12 mouse cellular contexts compared by ENCODE assay signal in genomic region chr11:86973255-86973654, GRCm38 (mm10). TPM values are rescaled to one million over a fixed set of nuclear protein-coding genes. Genes with fewer than 3 reads are reported as not detected.
DNase-seq lines count a peak whose midpoint lies in the region; ATAC-seq and TF ChIP-seq lines count a peak whose summit lies in the region.
"Had no signal": no experiment of that assay in that cellular context is flagged by ENCODE, and none has a peak within 500 bp of the region (broad histone marks: within the 10 kb centered on the region; RNA-seq: fewer than 3 reads in every experiment).

No protein-coding gene starts in this region.

- H3K27ac ChIP-seq in cerebellum, adult 2 months (ENCODE audit: insufficient read depth, low read length), result 0 out of 2 replicates have a peak overlapping the region, but pooled peaks have one; percentile 40
- peak overlapping the region; percentile 71; the same call in 1 of the 2 replicates for H3K27ac ChIP-seq in embryonic facial prominence, embryonic 13.5 days
- H3K27ac ChIP-seq in midbrain, embryonic 13.5 days, result peak overlapping the region; percentile 70
- no peak overlapping the region for H3K27ac ChIP-seq in hindbrain, embryonic 11.5 days (ENCODE audit: low read depth, low read length)
- H3K27ac ChIP-seq: liver, embryonic 14.5 days; macrophage had no signal

- DNase-seq in cerebellum, adult 2 months, result no peak
- no peak for DNase-seq in cerebellum, adult 18-20 months
- DNase-seq in kidney, adult 9 months, result peak; percentile 78
- DNase-seq in kidney, postnatal 4 days, result no peak
- no peak for DNase-seq in left cerebral cortex, postnatal 4 days
- no peak for DNase-seq in hindbrain, embryonic 11.5 days (ENCODE audit: low spot score)
- DNase-seq: adrenal gland, adult 2 months; heart, postnatal 10 days had no signal

- H3K4me2 ChIP-seq in embryonic facial prominence, embryonic 13.5 days, result no peak overlapping the region
- H3K4me2 ChIP-seq in midbrain, embryonic 13.5 days (replicated peaks), result no peak overlapping the region
- H3K4me2 ChIP-seq in hindbrain, embryonic 11.5 days (replicated peaks; ENCODE audit: low read depth, low read length), result no peak overlapping the region

- 0 out of 2 replicates have a peak overlapping the region, but pooled peaks have one; percentile 40 for H3K9ac ChIP-seq in embryonic facial prominence, embryonic 13.5 days
- H3K9ac ChIP-seq in midbrain, embryonic 13.5 days (replicated peaks), result 0 out of 2 replicates have a peak overlapping the region, but pooled peaks have one; percentile 12
- H3K9ac ChIP-seq in hindbrain, embryonic 11.5 days (ENCODE audit: low read depth, low read length), result no peak overlapping the region; the same call in 1 of the 2 replicates
- H3K9ac ChIP-seq: liver, embryonic 14.5 days had no signal

- peaks cover 29% of the 10 kb centered on the region for H3K36me3 ChIP-seq in embryonic facial prominence, embryonic 13.5 days
- H3K36me3 ChIP-seq in midbrain, embryonic 13.5 days, result peaks cover 4% of the 10 kb centered on the region; the same call in 1 of the 2 replicates
- no peaks in the 10 kb centered on the region for H3K36me3 ChIP-seq in hindbrain, embryonic 11.5 days (ENCODE audit: control insufficient read depth, insufficient read depth, low read length)

- intact Hi-C loops in left cerebral cortex, postnatal 4 days (cut with DNase I), result no loop called here

- ATAC-seq in embryonic facial prominence, embryonic 13.5 days (ENCODE audit: insufficient number of reproducible peaks, insufficient read depth, low FRiP score, low TSS enrichment, low read depth), result no peak
- no peak for ATAC-seq in midbrain, embryonic 13.5 days
- ATAC-seq in hindbrain, embryonic 11.5 days (ENCODE audit: low FRiP score), result no peak

- H3K4me3 ChIP-seq in cerebellum, adult 2 months (replicated peaks; ENCODE audit: insufficient read depth, low read depth, low read length), result no peak overlapping the region
- H3K4me3 ChIP-seq in embryonic facial prominence, embryonic 13.5 days, result no peak overlapping the region
- no peak overlapping the region for H3K4me3 ChIP-seq in midbrain, embryonic 13.5 days (replicated peaks)
- no peak overlapping the region for H3K4me3 ChIP-seq in hindbrain, embryonic 11.5 days (ENCODE audit: low read depth, low read length)

- no peak for TF ChIP-seq POLR2A in cerebellum, adult 2 months (IDR thresholded peaks at IDR 0.05; ENCODE audit: borderline replicate concordance, insufficient read depth, low read length)

- no peak for TF ChIP-seq CTCF in cerebellum, adult 2 months (IDR thresholded peaks at IDR 0.05; ENCODE audit: borderline replicate concordance, insufficient read depth, low read depth, low read length)

- 61% methylated on average over 5 of the region's 5 CpGs for whole genome bisulfite sequencing in cerebellum, adult 2 months
- 60% methylated on average over 5 of the region's 5 CpGs for WGBS in embryonic facial prominence, embryonic 13.5 days
- 73% methylated on average over 5 of the region's 5 CpGs for WGBS in midbrain, embryonic 13.5 days
- WGBS in hindbrain, embryonic 11.5 days, result 65% methylated on average over 5 of the region's 5 CpGs

- H3K27me3 ChIP-seq in cerebellum, adult 2 months (ENCODE audit: control insufficient read depth, insufficient read depth, low read length), result no peaks in the 10 kb centered on the region
- H3K27me3 ChIP-seq in embryonic facial prominence, embryonic 13.5 days, result no peaks in the 10 kb centered on the region
- peaks cover 3% of the 10 kb centered on the region; the same call in 1 of the 2 replicates for H3K27me3 ChIP-seq in midbrain, embryonic 13.5 days
- H3K27me3 ChIP-seq in hindbrain, embryonic 11.5 days (ENCODE audit: control insufficient read depth, insufficient read depth, low read length), result no peaks in the 10 kb centered on the region

- no peaks in the 10 kb centered on the region for H3K9me3 ChIP-seq in embryonic facial prominence, embryonic 13.5 days
- no peaks in the 10 kb centered on the region for H3K9me3 ChIP-seq in midbrain, embryonic 13.5 days
- no peaks in the 10 kb centered on the region for H3K9me3 ChIP-seq in hindbrain, embryonic 11.5 days (ENCODE audit: control insufficient read depth, low read length)

- peaks cover 36% of the 10 kb centered on the region for H3K4me1 ChIP-seq in cerebellum, adult 2 months (ENCODE audit: control insufficient read depth, insufficient read depth, low read length)
- peaks cover 68% of the 10 kb centered on the region for H3K4me1 ChIP-seq in embryonic facial prominence, embryonic 13.5 days
- H3K4me1 ChIP-seq in midbrain, embryonic 13.5 days (replicated peaks), result peaks cover 59% of the 10 kb centered on the region
- H3K4me1 ChIP-seq in hindbrain, embryonic 11.5 days (replicated peaks; ENCODE audit: control insufficient read depth, insufficient read depth, low read length), result peaks cover 2% of the 10 kb centered on the region; the same call in 1 of the 2 replicates

RNA-seq across cellular contexts. Expression of gene Ypel2, which starts 20.3 kb away (rescaled TPM):
- 25.3 and 26.7 TPM in 2 replicates for polyA plus RNA-seq in cerebellum, adult 2 months (2012; rRNA removed)
- 12.2 and 14.6 TPM in 2 replicates for polyA plus RNA-seq in embryonic facial prominence, embryonic 13.5 days (2015; fragmentation: Nextera tagmentation; extraction: Ambion mirVana)
- 8.5 and 10.2 TPM in 2 replicates for polyA plus RNA-seq in midbrain, embryonic 13.5 days (2015; fragmentation: Nextera tagmentation; extraction: Ambion mirVana)
- total RNA-seq in left cerebral cortex, postnatal 4 days (2021), result 1 to 10 TPM; 6.0 to 6.4 TPM
- polyA plus RNA-seq in hindbrain, embryonic 11.5 days (2014; fragmentation: Nextera tagmentation; extraction: Ambion mirVana), result 6.8 and 7.3 TPM in 2 replicates
